Mouse (Mus musculus) midbrain, postnatal 0 days (tissue): Measurements from ENCODE around the gene Olfr313. TPM values are rescaled to one million over a fixed set of nuclear protein-coding genes. Genes with fewer than 3 reads are reported as not detected.

ENCODE experiments used
- ATAC-seq: fragments of 200-750 bp; cut with Nextera tagmentation; 2 replicates; pipeline ENCODE4 v1.8.0; 2017; ENCODE audit warnings: moderate number of reproducible peaks, mild to moderate bottlenecking, moderate TSS enrichment, moderate library complexity; ENCODE audit not compliant: low FRiP score
- DNase-seq: peaks from one replicate; pipeline ENCODE4 v3.0.0-alpha.2; 2015; ENCODE audit warnings: low spot score
- H3K27ac ChIP-seq: fragments of 300-500 bp; sonication (generic); 2 replicates; pipeline ENCODE4 v1.5.1; 2014; ENCODE audit warnings: low read depth, mild to moderate bottlenecking, low read length, mixed read lengths
- H3K27me3 ChIP-seq: fragments of 300-500 bp; sonication (generic); 2 replicates; pipeline ENCODE4 v1.6.1; 2014; ENCODE audit warnings: low read length, control low read depth, mixed read lengths; ENCODE audit not compliant: insufficient read depth
- H3K36me3 ChIP-seq: fragments of 300-500 bp; sonication (generic); 2 replicates; pipeline ENCODE4 v1.6.1; 2014; ENCODE audit warnings: low read length, control low read depth, mixed read lengths; ENCODE audit not compliant: insufficient read depth
- H3K4me1 ChIP-seq: fragments of 300-500 bp; sonication (generic); 2 replicates; pipeline ENCODE4 v1.6.1; 2014; ENCODE audit warnings: mild to moderate bottlenecking, control low read depth, antibody characterized with exemption, low read length, mixed read lengths; ENCODE audit not compliant: insufficient read depth
- H3K4me2 ChIP-seq: fragments of 300-500 bp; sonication (generic); 2 replicates; pipeline ENCODE4 v1.6.1; 2014; ENCODE audit warnings: low read depth, mild to moderate bottlenecking, low read length, mixed read lengths; ENCODE audit not compliant: poor library complexity, severe bottlenecking
- H3K4me3 ChIP-seq: fragments of 300-500 bp; sonication (generic); 2 replicates; pipeline ENCODE4 v1.5.1; 2014; ENCODE audit warnings: low read depth, mild to moderate bottlenecking, low read length, moderate library complexity
- H3K9ac ChIP-seq: fragments of 300-500 bp; sonication (generic); replicated peaks from 2 replicates; pipeline ENCODE4 v1.6.1; 2014; ENCODE audit warnings: mild to moderate bottlenecking, low read length, moderate library complexity, mixed read lengths; ENCODE audit not compliant: poor library complexity, severe bottlenecking
- H3K9me3 ChIP-seq: fragments of 300-500 bp; sonication (generic); 2 replicates; pipeline ENCODE4 v1.6.1; 2016; ENCODE audit warnings: low read length, control low read depth
- CTCF ChIP-seq: IDR thresholded peaks from 2 replicates; pipeline ENCODE4 v1.5.1; 2016; ENCODE audit warnings: antibody characterized with exemption, mild to moderate bottlenecking
- WGBS: fragments of 180-500 bp; shearing (Covaris S2); extraction: QIAGEN DNeasy Blood & Tissue Kit; methylation state at CpG from one replicate; pipeline ENCODE4 v1.1.7; 2014; 5-methylcytosine and 5-hydroxymethylcytosine counted together
- polyA plus RNA-seq: library from polyadenylated mRNA; unstranded; fragments of >200 nt; fragmentation: Nextera tagmentation; extraction: Ambion mirVana; gene quantifications from 2 replicates; pipeline ENCODE4 v1.2.1, GENCODE M21; 2015
- total RNA-seq: library from RNA; depleted of rRNA; stranded (reverse); fragments of >200 nt; gene quantifications from 2 replicates; pipeline ENCODE4 v1.2.3, GENCODE M21; 2014; rRNA removed

Gene Olfr313
- total and polyA plus RNA-seq, 2 experiments from 2014 or later: not detected

DNA sequence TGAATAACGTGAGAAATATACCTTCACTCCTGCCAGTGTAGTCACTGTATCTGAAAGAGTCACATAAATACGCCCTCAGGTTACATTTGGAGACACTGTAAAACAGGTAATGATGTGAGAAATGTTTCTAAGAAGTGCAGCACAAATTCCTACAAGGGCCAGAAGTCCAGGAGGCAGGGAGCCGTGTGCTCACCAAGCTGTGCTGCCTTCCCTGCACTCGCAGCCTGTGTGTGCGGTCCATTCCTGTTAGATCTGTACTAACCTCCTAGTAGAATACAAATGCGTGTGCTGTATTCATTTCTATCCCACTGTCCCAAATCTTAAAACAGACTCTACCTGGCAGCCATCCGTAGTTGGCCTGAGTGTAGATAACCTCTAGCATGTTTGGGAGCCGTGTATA, 45.9 kb downstream of the Olfr313 start:
- H3K4me2 ChIP-seq: no peak overlapping the region
- H3K4me3 ChIP-seq: no peak overlapping the region
- no peak for TF ChIP-seq CTCF
- ATAC-seq (no peak), DNase-seq (no peak)
- H3K4me1 ChIP-seq: no peaks in the 10 kb centered on the region
- no peak overlapping the region for H3K27ac ChIP-seq
- no peaks in the 10 kb centered on the region for H3K27me3 ChIP-seq
- H3K36me3 ChIP-seq: peaks cover 43% of the 10 kb centered on the region
- no peak overlapping the region for H3K9ac ChIP-seq
- H3K9me3 ChIP-seq: 0 out of 2 replicates have a peak, but pooled peaks cover 3% of the 10 kb centered on the region
- WGBS: 96% methylated on average over 8 of the region's 8 CpGs

DNA sequence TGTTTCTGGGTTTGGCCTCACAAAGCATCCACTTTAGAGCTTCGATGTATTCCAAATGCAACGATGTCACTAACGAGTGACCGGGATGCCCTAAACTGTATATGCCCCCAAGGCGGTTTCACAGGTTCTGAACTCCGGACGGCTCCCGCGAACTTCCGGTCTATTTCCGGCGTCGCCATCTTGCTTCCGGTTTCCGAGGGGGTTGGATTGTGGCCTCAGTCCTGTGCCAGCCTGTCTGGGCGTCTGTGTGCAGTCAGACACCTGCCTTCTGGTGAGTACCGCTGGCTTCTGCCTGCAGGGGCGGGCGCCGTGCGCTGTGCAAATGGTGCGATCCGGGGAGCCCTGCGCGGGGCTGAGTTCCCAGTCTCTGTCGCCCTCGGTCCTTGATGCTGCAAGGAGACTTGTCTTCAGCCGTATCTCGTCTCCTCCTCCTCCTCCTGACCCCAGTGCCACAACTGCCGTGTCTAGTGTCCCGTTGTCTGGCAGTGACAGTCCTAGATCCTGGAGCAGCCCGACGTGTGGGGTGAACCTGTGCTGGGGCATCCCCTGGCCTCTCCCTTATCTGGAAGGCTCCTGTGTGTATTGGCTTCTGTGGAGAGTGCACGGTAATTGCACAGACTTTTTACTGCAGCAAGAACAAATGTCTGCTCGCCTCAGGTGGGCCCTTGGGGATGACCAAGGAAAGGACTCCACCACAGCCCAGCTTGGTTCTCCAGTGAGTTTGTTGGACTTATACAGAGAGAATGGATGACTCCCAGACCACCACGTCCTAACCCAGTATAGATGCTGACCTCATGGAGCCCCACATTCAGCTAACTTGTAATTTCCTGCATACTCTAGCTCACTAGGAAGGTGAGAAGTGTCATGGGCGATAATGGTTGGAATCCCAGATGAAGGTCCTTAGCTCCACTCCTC, 52.5 kb downstream of the Olfr313 start, which contains the start of gene 2810021J22Rik:
Gene 2810021J22Rik, plus strand, starts transcription at position 178 of the 915 bp plus-strand sequence.
- peak; percentile 87 for DNase-seq
- TF ChIP-seq CTCF: 0 out of 2 replicates have a peak, but pooled peaks have one; percentile 9
- 4% methylated on average over 37 of the region's 37 CpGs for WGBS

DNA sequence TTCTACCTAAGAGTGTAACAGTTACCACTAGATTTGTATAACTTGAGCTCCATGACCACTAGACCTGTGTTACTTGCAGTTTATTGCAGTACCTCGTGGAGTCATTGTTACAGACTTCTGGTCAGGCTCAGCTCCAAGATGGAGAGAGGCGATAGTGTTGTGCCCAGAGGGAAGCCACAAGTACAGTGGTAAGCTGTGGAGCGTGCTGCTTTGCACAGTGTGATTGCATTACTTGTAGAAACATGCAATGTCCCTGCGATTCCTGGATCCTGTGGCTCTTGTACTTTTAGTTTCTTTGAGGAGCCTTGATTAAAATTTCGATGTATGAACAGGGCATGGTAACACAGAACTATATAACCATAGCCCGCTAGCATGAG, 53.1 kb downstream of the Olfr313 start:
- H3K27ac ChIP-seq: 0 out of 2 replicates have a peak overlapping the region, but pooled peaks have one; percentile 79
- ATAC-seq: no peak
- H3K4me1 ChIP-seq: peaks cover 9% of the 10 kb centered on the region; the same call in 1 of the 2 replicates
- H3K27me3 ChIP-seq: no peaks in the 10 kb centered on the region
- H3K9ac ChIP-seq: peak overlapping the region; percentile 86
- no peaks in the 10 kb centered on the region for H3K9me3 ChIP-seq
- H3K4me2 ChIP-seq: peak overlapping the region; percentile 63
- H3K36me3 ChIP-seq: peaks cover 9% of the 10 kb centered on the region; the same call in 1 of the 2 replicates
- no peak for TF ChIP-seq CTCF
- 85% methylated on average over 6 of the region's 6 CpGs for WGBS
- H3K4me3 ChIP-seq: peak overlapping the region; percentile 79
- DNase-seq: no peak

More for the DNA sequence above, 52.5 kb downstream of the Olfr313 start, which contains the start of gene 2810021J22Rik:
- Histone ChIP-seq H3K36me3 (peaks cover 9% of the 10 kb centered on the region; the same call in 1 of the 2 replicates), H3K4me3 (peak within 1 kb of the TSS; percentile 79), H3K27ac (peak within 1 kb of the TSS; percentile 79), H3K9me3 (no peaks in the 10 kb centered on the region), H3K27me3 (no peaks in the 10 kb centered on the region), H3K9ac (peak within 1 kb of the TSS; percentile 86), H3K4me1 (peaks cover 9% of the 10 kb centered on the region; the same call in 1 of the 2 replicates), H3K4me2 (peak within 1 kb of the TSS; percentile 63)
- ATAC-seq: peak; percentile 89

Other genes starting within 250 kb of the Olfr313 start
- not detected in 2 replicates for gene Olfr224, start 244.4 kb upstream of the Olfr313 start, total RNA-seq
- not detected in 2 replicates for gene Olfr224, start 244.4 kb upstream of the Olfr313 start, polyA plus RNA-seq
- not detected in 2 replicates for gene Olfr325, start 237.3 kb upstream of the Olfr313 start, total RNA-seq
- not detected in 2 replicates for gene Olfr325, start 237.3 kb upstream of the Olfr313 start, polyA plus RNA-seq
- 0.28 and 0.49 TPM in 2 replicates for gene Olfr324, start 219.9 kb upstream of the Olfr313 start, total RNA-seq
- 0.04 and 0.05 TPM in 2 replicates for gene Olfr324, start 219.9 kb upstream of the Olfr313 start, polyA plus RNA-seq
- gene 2210407C18Rik, start 198.9 kb upstream of the Olfr313 start, total RNA-seq: not detected in 2 replicates
- not detected in 2 replicates for gene 2210407C18Rik, start 198.9 kb upstream of the Olfr313 start, polyA plus RNA-seq
- gene Olfr323, start 184.5 kb upstream of the Olfr313 start, total RNA-seq: 0.16 TPM in 1 of 2 replicates, not detected in the other
- gene Olfr323, start 184.5 kb upstream of the Olfr313 start, polyA plus RNA-seq: not detected in 2 replicates
- 0.22 and 0.76 TPM in 2 replicates for gene Trim58, start 174.5 kb upstream of the Olfr313 start, total RNA-seq
- gene Trim58, start 174.5 kb upstream of the Olfr313 start, polyA plus RNA-seq: 0.20 and 0.38 TPM in 2 replicates
- not detected in 2 replicates for gene Olfr322, start 156.2 kb upstream of the Olfr313 start, total RNA-seq
- not detected in 2 replicates for gene Olfr322, start 156.2 kb upstream of the Olfr313 start, polyA plus RNA-seq
- not detected in 2 replicates for gene Olfr320, start 133.9 kb upstream of the Olfr313 start, total RNA-seq
- gene Olfr320, start 133.9 kb upstream of the Olfr313 start, polyA plus RNA-seq: not detected in 2 replicates
- gene Olfr319, start 115.8 kb upstream of the Olfr313 start, total RNA-seq: not detected in 2 replicates
- not detected in 2 replicates for gene Olfr319, start 115.8 kb upstream of the Olfr313 start, polyA plus RNA-seq
- not detected in 2 replicates for gene Olfr318, start 91.0 kb upstream of the Olfr313 start, total RNA-seq
- gene Olfr318, start 91.0 kb upstream of the Olfr313 start, polyA plus RNA-seq: not detected in 2 replicates
- 0.11 and 0.14 TPM in 2 replicates for gene Olfr317, start 75.8 kb upstream of the Olfr313 start, total RNA-seq
- 0.12 and 0.15 TPM in 2 replicates for gene Olfr317, start 75.8 kb upstream of the Olfr313 start, polyA plus RNA-seq
- not detected in 2 replicates for gene Olfr316, start 62.3 kb upstream of the Olfr313 start, total RNA-seq
- gene Olfr316, start 62.3 kb upstream of the Olfr313 start, polyA plus RNA-seq: not detected in 2 replicates
- gene Olfr315, start 41.8 kb upstream of the Olfr313 start, total RNA-seq: not detected in 2 replicates
- not detected in 2 replicates for gene Olfr315, start 41.8 kb upstream of the Olfr313 start, polyA plus RNA-seq
- not detected in 2 replicates for gene Olfr314, start 32.0 kb upstream of the Olfr313 start, total RNA-seq
- gene Olfr314, start 32.0 kb upstream of the Olfr313 start, polyA plus RNA-seq: not detected in 2 replicates
- 2.6 and 3.1 TPM in 2 replicates for gene Fam183b, start 13.0 kb upstream of the Olfr313 start, total RNA-seq
- 17.3 and 17.7 TPM in 2 replicates for gene Fam183b, start 13.0 kb upstream of the Olfr313 start, polyA plus RNA-seq
- gene Olfr312, start 14.2 kb downstream of the Olfr313 start, total RNA-seq: not detected in 2 replicates
- not detected in 2 replicates for gene Olfr312, start 14.2 kb downstream of the Olfr313 start, polyA plus RNA-seq
- not detected in 2 replicates for gene Olfr311, start 24.3 kb downstream of the Olfr313 start, total RNA-seq
- gene Olfr311, start 24.3 kb downstream of the Olfr313 start, polyA plus RNA-seq: not detected in 2 replicates
- gene Gm12258, start 32.2 kb downstream of the Olfr313 start, total RNA-seq: 13.6 and 20.2 TPM in 2 replicates
- gene Gm12258, start 32.2 kb downstream of the Olfr313 start, polyA plus RNA-seq: 10.5 and 13.5 TPM in 2 replicates
- gene 2810021J22Rik, start 52.2 kb downstream of the Olfr313 start, total RNA-seq: 10.1 and 14.9 TPM in 2 replicates
- 6.8 and 7.4 TPM in 2 replicates for gene 2810021J22Rik, start 52.2 kb downstream of the Olfr313 start, polyA plus RNA-seq
- 9.1 and 9.5 TPM in 2 replicates for gene Zfp39, start 89.2 kb downstream of the Olfr313 start, total RNA-seq
- gene Zfp39, start 89.2 kb downstream of the Olfr313 start, polyA plus RNA-seq: 5.3 and 7.5 TPM in 2 replicates
- gene Btnl10, start 102.9 kb downstream of the Olfr313 start, total RNA-seq: 0.16 and 0.24 TPM in 2 replicates
- not detected in 2 replicates for gene Btnl10, start 102.9 kb downstream of the Olfr313 start, polyA plus RNA-seq
- 925 and 964 TPM in 2 replicates for gene Rnf187, start 123.9 kb downstream of the Olfr313 start, total RNA-seq
- gene Rnf187, start 123.9 kb downstream of the Olfr313 start, polyA plus RNA-seq: 700 and 703 TPM in 2 replicates
- 552 and 1,117 TPM in 2 replicates for gene Hist3h2ba, start 133.9 kb downstream of the Olfr313 start, total RNA-seq
- 114 and 126 TPM in 2 replicates for gene Hist3h2ba, start 133.9 kb downstream of the Olfr313 start, polyA plus RNA-seq
- 163 and 242 TPM in 2 replicates for gene Hist3h2a, start 139.7 kb downstream of the Olfr313 start, total RNA-seq
- 42.0 and 46.2 TPM in 2 replicates for gene Hist3h2a, start 139.7 kb downstream of the Olfr313 start, polyA plus RNA-seq
- 2.2 and 6.2 TPM in 2 replicates for gene Trim17, start 139.7 kb downstream of the Olfr313 start, total RNA-seq
- 0.67 and 0.72 TPM in 2 replicates for gene Trim17, start 139.7 kb downstream of the Olfr313 start, polyA plus RNA-seq
- 23.7 and 27.8 TPM in 2 replicates for gene Trim11, start 163.1 kb downstream of the Olfr313 start, total RNA-seq
- 15.2 and 16.5 TPM in 2 replicates for gene Trim11, start 163.1 kb downstream of the Olfr313 start, polyA plus RNA-seq